Mouse (Mus musculus): ENCODE data around the gene Gm17332. TPM values are rescaled to one million over a fixed set of nuclear protein-coding genes. Genes with fewer than 3 reads are reported as not detected.
"Not testable (repeated sequence)": the region's sequence is repeated elsewhere in the genome, so short reads cannot be mapped to it uniquely, and the experiment has no call there.

Gene Gm17332
- total RNA-seq (2021): not detected
- long read RNA-seq, experiment 1: 0 reads
- long read RNA-seq, experiment 2: 0 reads

- no peak for DNase-seq
Observed at GRCm38 (mm10) chr11:31182362-31182761, at the start of gene Gm17332. Gene Gm17332, minus strand, starts transcription at chr11:31182462.

DNA sequence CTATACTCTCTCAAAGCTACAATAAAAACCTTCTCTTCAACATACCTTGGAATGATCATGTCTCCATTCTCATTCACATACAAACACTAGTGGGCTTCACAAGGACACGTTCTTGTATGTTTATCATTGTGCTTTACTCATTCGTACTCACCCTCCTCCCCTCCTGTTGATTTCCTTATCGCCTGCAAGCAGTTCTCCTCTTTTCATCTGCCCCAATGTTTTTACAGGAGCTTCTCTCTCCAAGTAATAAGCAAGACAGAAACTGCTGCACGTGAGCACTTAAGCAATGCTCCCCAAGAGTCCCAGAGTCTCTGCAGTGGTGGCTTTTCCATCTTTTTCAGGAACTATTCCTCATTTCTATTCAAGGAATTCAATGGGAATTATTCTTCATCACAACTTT, 47.7 kb upstream of the Gm17332 start:
- DNase-seq: no peak

- no peak for DNase-seq
Observed at GRCm38 (mm10) chr11:31225359-31225758, 43.1 kb upstream of the Gm17332 start.

- DNase-seq: no peak
Observed at GRCm38 (mm10) chr11:31218009-31218408, 35.7 kb upstream of the Gm17332 start.

DNA sequence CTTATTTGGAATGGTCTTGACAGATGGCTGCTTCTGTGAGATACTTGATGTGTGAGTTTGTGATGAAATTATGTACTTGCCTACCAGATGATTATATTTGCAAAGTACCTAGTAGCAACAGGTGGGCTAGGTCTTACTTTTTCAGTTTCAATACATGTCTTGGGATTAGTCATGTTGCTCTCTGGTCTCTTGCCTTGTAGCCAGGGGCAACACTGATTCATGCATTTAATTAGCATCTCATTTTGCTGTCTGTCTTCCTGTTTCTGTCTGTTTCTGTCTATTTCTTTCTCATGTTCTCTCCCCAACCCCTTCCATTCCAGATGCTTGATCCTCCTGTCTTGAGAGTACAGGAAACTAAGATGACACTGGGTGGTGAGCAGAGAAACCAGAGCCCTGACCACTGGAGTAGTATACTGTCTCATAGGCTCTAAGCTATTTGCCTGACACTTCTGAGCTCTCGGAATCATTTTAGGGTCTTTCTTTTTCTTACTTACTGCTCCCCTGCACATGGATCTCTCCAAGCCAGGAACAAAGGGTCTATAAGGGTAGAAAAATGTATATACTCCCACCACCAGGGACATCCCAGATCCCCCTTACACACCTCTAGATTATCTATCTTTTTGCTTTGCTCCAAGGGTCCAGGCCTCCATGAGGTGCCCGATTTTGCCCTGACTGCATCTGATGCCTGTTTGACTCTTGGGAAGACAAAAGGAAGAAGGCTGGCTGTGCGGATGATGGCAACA, 13.5 kb upstream of the Gm17332 start:
- no peak for DNase-seq

GRCm38 (mm10) chr11:31194761-31195160, 12.5 kb upstream of the Gm17332 start:
- DNase-seq: no peak

DNA sequence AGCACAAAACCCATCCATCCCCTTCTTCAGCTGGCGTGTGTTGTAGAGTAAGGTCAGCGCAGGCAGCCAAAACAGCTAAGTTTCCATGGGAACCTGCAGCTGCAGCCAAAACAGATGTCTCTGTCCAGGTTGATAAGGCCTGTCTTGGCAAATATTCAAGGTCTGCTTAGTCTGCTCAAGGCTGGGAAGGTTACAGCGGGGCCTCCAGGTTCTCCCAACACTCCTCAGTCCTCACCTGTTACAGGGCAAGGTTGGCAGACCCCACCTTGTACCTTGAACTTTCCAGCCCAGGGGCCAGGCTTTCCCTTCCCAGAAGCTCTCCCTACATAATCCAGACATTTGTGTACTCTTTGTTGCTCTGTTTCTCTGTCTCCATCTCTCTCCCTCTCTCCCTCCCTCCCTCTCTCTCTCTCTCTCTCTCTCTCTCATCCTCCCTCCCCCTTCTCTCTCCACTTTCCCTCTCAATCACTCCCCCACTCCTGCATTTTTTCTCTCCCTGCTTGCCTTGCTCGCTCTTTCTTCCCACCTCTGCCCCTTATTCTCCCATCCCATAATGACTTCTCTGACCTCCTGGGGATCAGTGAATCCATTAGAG, 12.1 kb downstream of the Gm17332 start:
- DNase-seq: peak; percentile 70

DNA sequence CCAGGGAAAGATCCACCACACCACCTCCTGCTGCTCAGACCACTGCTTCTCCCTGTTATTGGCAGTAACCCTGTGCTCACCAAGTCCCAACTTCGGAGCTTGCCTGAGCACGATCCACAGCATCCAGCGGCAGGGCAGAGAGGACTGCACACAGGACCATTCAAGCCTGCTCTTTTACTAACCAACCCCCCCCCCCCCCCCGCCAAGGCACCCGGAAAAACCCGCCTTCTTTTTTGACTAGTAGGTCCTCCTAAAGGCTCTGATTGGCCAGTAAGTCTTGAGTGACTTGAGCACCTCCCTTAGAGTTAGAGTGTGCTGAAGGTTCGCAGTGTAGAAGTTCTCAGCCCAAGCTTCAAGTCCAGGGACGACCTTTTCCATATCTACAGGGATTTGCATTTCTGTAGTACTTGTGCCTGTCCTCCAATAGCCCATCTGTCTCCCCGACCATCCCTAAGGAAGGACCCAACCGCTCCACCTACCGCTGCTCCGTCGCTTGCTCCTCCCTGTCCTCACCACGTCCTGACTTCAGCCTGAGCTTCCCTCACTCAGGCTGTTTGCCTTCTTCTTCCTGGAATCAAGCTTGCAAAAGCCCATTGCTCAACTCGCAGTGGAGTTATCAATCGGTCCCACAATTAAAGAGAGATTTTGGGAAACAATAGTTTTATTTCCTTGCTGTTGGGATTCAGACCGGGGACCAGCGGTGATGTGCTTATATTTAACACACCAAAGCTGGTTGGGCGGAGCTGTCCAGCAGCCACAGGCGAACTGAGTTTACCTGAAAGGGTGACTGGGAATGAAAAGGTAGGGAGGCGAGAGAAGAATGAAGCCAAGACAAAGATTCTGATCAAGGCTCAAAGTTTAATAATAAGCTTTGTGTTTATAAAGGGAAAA, 12.9 kb downstream of the Gm17332 start:
- peak; percentile 25 for DNase-seq

- DNase-seq: no peak
Observed at GRCm38 (mm10) chr11:31168831-31169160, 13.5 kb downstream of the Gm17332 start.

DNA sequence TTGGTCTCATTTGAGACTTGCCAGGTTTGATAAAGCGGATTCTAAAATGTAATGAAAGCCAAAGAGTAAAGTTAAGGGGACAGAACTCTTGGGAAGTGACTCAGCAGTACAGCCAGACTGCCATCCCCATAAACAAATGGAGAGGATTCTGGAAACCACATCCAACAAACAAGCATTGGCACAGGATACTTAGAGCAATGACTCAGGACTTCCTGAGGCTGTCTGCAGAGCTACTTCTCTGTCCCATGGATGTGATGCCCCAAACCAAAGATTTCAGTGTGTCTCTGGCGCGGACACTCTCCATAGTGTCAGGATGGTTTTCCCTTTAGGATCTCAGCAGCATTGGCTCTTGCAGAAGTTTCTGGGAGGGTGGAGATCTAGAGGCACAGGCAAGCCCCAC, 25.2 kb downstream of the Gm17332 start:
- no peak for DNase-seq

GRCm38 (mm10) chr11:31138394-31138793, 43.9 kb downstream of the Gm17332 start:
- not testable (repeated sequence) for DNase-seq

DNA sequence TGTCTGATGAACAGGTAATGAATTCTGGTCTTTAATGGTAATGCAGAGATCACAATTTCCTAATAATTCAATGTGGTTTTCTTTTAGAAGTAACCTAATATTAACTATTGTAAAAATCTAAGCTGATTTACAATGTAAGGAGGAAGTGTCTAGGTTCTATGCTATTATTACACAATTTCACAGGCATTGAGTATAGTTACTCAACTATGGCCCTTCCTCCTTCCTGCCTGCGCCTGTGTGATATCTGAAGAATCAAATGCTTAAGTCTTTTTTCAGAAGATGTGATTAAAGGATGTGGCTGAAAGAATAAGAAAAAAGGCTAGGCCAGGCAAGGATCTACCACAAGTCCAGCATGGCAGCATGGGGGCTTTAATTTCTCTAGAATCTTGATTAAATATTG, 47.4 kb downstream of the Gm17332 start:
- not testable (repeated sequence) for DNase-seq

GRCm38 (mm10) chr11:31133726-31134125, 48.5 kb downstream of the Gm17332 start:
- DNase-seq: not testable (repeated sequence)

Other genes starting within 250 kb of the Gm17332 start
- gene Erlec1, start 228.1 kb downstream of the Gm17332 start, total RNA-seq (2021): 10 to 100 TPM; 54.5 to 59.6 TPM
- 10 to 100 TPM; 12.3 to 13.7 TPM for gene Chac2, start 196.1 kb downstream of the Gm17332 start, total RNA-seq (2021)
- gene Stc2, start 187.6 kb upstream of the Gm17332 start, total RNA-seq (2021): 1 to 10 TPM; 1.6 to 2.8 TPM

All from adrenal gland, postnatal 10 days (tissue).